Mouse (Mus musculus) urinary bladder, adult 2 months (tissue): Measurements from ENCODE around the gene Tecta. TPM values are rescaled to one million over a fixed set of nuclear protein-coding genes. Genes with fewer than 3 reads are reported as not detected.
A peak's percentile ranks its signal among the peaks of the same experiment; 100 is the strongest.

Experiments
- DNase-seq: peaks from one replicate; pipeline ENCODE4 v3.0.0; 2022; ENCODE audit warnings: low spot score
- polyA plus RNA-seq: library from polyadenylated mRNA; depleted of rRNA; stranded (reverse); fragments of >200 nt; gene quantifications from 2 replicates; pipeline ENCODE4 v1.2.3, GENCODE M21; 2012; rRNA removed

Gene Tecta
- polyA plus RNA-seq, 1 experiment = 0.03 TPM

DNA sequence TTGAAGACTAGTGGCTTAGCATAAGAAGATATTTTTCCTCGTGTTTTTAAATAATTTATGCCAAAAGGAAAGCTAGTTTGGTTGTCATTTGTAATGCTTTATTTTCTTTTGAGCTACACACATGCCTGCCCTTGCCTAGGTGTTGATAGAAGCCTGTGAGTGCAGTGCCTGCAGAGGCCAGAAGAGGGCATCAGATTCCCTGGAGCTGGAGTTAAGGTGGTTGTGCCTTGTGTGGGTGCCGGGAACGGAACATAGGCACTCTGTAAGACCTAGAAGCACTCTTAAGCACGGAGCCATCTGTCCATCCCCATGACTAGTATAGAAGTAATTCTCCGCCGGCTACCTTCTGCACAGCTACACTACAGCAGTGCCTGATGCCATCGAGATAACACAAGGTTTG is 79.1 kb downstream of the Tecta start:
- DNase-seq = no peak

DNA sequence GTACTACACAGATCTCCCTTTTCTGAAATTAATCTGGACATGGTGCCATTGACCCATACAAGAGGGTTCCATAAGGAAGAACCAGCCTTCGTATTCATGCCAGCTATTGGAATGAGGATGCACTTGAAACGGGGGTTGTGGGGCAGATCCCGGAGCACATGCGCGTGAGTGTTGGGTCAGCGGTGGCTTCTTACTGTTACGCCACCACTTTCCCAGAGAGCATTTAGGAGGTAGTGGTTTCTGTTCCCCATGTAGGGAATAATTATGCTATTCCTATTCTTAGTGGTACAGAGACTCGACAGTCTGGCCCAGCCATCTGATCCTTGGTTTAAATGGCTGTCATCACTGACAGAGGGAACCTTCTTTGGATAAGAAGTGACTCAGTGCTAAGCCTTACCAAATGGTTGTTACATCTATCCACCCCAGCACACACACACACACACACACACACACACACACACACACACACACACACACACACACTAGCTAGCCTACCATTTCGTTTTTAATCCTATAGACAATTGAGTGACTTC is 81.2 kb downstream of the Tecta start:
- no peak for DNase-seq

DNA sequence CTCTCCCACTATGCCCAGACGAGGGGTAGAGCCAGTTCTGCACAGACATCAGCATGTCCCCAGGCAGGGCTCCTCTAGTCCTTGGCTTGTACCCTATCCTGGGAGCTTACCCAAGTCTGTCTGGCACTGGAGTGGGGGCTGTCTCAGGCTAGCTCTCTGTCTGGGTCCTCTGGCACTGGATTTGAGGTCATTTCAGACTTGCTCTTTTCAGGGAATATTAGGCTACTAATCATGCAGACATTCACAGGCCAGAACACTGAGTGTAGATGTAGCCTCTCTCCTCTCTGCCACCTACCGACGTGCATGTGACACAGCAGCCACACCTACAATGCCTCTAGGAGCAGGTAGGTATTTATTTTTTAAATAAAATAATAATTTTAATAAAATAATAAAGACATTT is 82.4 kb downstream of the Tecta start:
- no peak for DNase-seq

DNA sequence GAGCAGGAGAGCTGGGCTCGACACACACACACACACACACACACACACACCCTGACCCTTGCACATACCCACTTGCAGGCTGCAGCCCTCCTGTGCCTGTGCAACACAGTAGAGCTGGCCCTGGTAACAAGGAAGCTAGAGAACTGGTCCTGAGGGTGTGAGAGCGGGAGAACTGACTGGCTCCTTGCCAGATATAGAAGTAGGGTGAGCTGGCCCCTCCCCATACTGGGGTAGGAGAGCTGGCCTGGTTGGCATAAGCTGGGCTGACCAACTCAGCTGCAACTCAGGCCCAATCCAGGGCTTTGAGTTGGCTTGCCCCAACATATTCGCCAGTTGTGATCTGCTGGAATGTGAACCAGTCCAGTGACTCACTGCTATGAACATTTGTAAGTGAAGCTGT is 83.9 kb downstream of the Tecta start:
- DNase-seq = peak; percentile 47

DNA sequence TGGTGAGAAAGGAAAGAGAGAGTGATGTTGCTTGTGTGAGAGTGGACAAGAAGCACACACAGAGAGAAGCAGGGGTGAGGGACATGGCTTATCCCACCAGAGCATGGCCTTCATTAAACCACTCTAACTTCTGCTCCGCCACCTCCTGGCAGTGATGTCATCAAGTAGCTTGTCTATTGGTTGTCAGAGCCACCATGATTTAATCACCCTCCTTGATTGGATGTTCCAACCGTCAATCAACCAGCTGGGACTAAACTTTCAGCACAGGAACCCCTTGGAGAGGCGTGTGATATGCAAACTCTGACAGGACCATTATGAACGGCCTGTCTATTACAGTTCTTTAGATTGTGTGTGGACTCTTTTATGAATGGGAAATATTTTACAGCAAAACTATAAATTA is 84.8 kb downstream of the Tecta start:
- DNase-seq = no peak

DNA sequence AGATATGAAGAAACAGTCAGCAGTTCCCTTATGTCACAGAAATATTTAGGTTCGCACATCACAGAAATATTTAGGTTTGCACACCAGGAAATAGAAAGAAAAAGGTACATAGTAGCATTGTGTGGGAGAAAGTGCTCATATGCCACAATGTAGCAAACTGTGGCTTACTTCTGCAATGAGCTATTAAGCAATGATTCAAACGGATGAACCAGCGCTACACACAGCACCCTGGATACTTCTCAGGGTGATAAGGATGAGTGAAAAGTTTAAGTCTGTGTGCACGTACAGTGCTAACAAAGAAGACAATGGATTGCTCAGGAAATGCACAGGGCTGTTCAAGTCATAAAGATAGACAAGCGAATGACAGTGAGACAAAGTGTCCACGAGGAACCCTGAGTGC is 85.3 kb downstream of the Tecta start:
- DNase-seq = no peak

DNA sequence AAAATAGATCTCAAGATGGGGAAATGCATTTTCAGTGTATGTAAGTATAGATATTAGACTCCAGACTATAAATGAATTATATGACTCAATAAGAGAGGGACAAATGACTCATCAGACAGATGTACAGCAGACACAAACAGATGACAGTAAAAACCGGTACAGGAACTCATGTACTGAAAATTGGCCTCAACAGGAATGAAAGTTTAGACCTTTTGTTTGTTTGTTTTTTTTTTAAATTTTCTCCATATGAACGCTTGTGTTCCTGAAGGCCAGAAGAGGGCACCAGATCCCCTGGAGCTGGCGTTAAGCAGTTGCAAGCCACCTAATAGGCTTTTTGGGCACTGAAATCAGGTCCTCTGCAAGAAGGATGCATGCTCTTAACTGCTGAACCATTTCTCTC is 85.9 kb downstream of the Tecta start:
- no peak for DNase-seq

DNA sequence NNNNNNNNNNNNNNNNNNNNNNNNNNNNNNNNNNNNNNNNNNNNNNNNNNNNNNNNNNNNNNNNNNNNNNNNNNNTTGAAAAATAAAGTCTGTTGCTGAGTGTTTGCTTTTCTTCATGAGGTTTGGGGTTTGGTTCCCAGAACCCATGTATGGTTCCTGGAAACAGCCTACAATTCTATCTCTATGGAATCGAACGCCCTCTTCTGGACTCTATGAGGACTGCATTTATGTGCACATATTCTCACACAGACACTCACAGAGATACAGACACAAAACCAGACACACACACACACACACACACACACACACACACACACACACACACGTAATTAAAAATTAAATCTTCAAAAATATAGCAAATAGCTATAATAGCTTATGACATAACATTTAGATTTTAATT is 88.4 kb downstream of the Tecta start:
- DNase-seq = no peak

DNA sequence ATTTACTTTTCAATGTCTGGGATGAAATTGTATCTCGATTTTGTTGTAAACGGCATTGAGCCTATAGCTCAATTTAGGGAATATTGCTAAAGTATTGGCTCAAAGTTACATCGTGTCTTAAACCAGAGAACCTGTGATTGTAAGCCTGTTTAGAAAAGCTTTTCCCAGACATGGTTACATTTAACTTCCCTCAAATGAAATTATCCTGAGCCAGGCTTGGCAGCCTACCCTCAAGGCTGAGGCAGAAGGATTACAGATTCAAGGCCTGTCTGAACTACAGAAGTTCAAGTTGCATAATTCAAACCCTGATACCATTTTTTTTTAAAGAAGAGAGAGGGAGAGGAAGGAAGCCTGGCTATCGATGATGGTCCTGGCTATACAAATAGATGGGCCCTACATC is 95.8 kb downstream of the Tecta start:
- no peak for DNase-seq

DNA sequence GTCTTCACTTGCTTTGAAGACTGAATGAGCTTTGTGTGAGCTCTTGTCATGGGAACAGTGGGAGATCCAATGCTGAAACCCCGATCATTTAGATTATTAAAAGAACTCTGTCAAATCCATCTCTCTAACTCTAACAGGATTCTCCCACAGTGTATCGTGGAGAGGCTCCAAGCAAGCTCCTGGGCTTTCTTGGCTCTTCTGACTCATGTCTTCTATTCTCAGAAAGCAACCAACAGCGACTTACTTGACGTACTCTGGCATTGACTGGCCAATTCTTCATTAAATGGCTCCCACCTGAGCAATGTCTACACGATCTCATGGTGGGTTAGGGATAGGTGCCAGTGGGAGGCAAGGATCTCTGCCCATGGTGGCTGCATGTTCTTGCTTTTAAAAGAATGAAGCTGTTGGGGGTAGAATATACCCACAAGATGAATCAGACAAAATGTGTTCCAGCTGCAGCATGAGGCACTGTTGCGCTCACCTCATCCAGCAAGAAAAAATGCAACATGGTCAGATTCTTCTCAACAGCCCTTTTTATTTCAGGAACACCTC is 98.6 kb downstream of the Tecta start:
- DNase-seq = no peak

DNA sequence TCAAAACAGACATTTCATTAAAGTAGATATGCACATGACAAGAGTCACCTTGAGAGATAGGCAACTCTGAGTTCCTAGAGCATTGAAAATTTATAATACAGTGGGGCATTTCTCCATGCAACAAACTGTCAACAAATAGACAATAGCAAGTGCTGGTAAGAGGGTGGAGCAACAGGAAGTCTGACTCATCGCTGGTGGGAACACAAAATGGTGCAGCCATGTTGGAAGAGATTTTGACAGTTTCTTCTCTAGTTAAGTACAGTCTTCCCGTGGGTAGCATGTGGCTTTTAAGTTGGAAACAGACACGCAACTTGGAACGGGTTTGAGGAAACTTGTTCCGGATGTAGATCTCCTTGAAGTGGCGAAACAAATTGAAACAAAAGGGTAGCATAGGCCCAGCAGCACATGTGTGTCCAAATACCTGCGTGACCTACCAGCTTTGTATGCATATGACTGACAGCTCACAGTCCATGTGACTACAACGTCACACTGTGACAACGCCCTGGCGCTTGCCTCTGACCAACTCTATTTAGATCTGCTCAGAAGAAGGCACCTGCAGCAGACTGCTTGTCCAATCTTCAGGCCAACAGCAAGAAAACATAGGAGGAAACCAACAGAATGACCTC is 103.3 kb downstream of the Tecta start:
- DNase-seq = no peak

DNA sequence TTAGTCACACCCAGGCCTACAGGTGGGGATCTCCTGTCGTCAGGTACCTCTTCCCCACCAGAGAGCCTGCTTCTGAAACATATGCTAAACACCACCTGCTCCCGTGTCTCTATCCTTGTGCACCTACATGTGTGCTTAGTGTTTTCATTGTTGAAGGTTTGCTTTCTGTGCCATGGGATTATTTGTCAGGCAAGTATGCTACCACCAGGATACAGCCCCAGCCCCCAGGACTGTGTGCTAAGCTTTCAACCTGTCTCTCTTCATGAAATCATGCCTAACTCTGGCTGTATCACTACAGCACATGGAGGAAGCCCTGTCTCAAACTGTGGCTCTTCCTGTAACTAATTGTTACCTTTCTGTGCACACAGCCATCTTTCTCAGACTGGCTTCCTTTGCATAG is 105.6 kb downstream of the Tecta start:
- no peak for DNase-seq

DNA sequence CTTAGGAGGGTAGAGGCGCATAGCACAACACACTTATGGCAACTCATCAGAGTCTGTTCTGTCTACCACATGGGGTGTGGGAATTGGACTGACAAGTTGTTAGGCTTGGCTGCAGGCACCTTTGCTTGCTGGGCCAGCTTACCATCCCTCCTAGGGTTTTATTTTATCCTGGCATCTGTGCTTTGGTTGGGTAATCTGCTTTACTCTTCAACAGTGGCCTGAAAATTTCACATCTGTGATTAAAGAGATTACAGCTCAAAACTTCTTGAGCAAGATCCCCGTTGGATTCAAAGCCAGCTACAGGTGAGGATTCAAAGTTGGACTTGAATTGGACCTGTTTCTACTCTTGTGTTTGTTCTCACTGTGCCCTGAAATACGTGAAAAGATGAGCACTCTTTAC is 106.1 kb downstream of the Tecta start:
- DNase-seq = no peak

DNA sequence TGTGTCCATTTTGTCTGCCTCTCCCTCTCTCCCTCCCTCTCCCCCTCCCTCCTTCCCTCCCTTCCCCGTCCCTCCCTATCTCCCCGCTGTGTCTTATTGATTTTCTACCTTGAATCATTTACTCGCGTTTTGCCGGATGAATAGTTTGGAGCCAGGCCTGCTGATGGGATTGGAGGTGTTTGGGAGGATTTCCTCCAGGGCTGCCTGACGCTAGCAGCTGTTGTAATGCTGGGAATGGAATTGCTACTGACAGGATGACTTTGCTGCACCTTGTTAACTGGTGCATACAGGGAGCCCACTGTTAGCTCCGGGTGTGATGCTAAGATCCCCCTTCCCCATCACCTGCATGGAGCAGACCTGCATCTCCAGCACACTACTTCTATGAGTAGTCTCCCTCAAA is 106.7 kb downstream of the Tecta start:
- no peak for DNase-seq

DNA sequence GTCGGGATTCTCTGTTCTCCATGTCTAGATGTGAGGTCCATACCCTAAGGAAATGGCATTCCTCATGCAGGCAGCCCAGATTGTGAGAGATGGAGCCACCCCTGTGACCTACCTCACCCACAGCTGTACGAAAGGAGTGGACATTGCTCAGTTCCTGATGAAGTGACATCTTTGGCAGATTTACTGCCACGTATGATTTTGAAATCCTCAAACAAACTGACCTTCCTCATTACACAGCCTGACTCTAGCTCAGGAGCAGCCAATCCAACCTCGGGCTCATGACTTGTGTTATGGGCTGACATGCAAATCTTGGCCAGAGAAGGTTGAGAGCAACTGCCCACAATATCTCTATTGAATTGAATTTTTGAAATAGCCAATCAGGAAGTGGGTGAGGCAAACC is 120.1 kb downstream of the Tecta start:
- DNase-seq = no peak

Other genes with a start within 250 kb of the Tecta start
- gene Sc5d, start 135.7 kb downstream of the Tecta start, polyA plus RNA-seq = 47.8 and 59.5 TPM in 2 replicates
- 19.9 and 22.6 TPM in 2 replicates for gene Tbcel, start 107.9 kb upstream of the Tecta start, polyA plus RNA-seq